Mouse (Mus musculus) intestine, postnatal 0 days (tissue): Measurements from ENCODE around the gene Git1. TPM values are rescaled to one million over a fixed set of nuclear protein-coding genes. Genes with fewer than 3 reads are reported as not detected.

ENCODE experiments used
- ATAC-seq: fragments of 200-750 bp; cut with Nextera tagmentation; 2 replicates; pipeline ENCODE4 v1.8.0; 2017; ENCODE audit warnings: mild to moderate bottlenecking, moderate TSS enrichment, moderate library complexity
- H3K27ac ChIP-seq: fragments of 300-500 bp; sonication (generic); 2 replicates; pipeline ENCODE4 v1.5.1; 2014; ENCODE audit warnings: mild to moderate bottlenecking, low read depth, low read length, moderate library complexity
- H3K27me3 ChIP-seq: fragments of 300-500 bp; sonication (generic); replicated peaks from 2 replicates; pipeline ENCODE4 v1.6.1; 2014; ENCODE audit warnings: low read length, mixed read lengths; ENCODE audit not compliant: control insufficient read depth, insufficient read depth
- H3K36me3 ChIP-seq: fragments of 300-500 bp; sonication (generic); 2 replicates; pipeline ENCODE4 v1.6.1; 2014; ENCODE audit warnings: mild to moderate bottlenecking, moderate library complexity; ENCODE audit not compliant: control insufficient read depth, insufficient read depth
- H3K4me1 ChIP-seq: fragments of 300-500 bp; sonication (generic); replicated peaks from 2 replicates; pipeline ENCODE4 v1.6.1; 2014; ENCODE audit warnings: antibody characterized with exemption, low read length, mixed read lengths; ENCODE audit not compliant: control insufficient read depth, insufficient read depth
- H3K4me2 ChIP-seq: fragments of 300-500 bp; sonication (generic); replicated peaks from 2 replicates; pipeline ENCODE4 v1.6.1; 2014; ENCODE audit warnings: low read depth, mild to moderate bottlenecking, moderate library complexity
- H3K4me3 ChIP-seq: fragments of 300-500 bp; sonication (generic); 2 replicates; pipeline ENCODE4 v1.5.1; 2014; ENCODE audit warnings: low read depth, low read length
- H3K9ac ChIP-seq: fragments of 300-500 bp; sonication (generic); 2 replicates; pipeline ENCODE4 v1.6.1; 2014; ENCODE audit warnings: mild to moderate bottlenecking, low read depth, low read length
- H3K9me3 ChIP-seq: fragments of 300-500 bp; sonication (generic); 2 replicates; pipeline ENCODE4 v1.6.1; 2016; ENCODE audit warnings: mixed run types; ENCODE audit not compliant: control insufficient read depth
- CTCF ChIP-seq: sonication (generic); IDR thresholded peaks from 2 replicates; pipeline ENCODE4 v1.5.1; 2016; ENCODE audit warnings: low read depth, mild to moderate bottlenecking, control low read depth, antibody characterized with exemption, moderate library complexity
- WGBS: fragments of 180-500 bp; shearing (Covaris S2); extraction: QIAGEN DNeasy Blood & Tissue Kit; methylation state at CpG from one replicate; pipeline ENCODE4 v1.1.7; 2014; 5-methylcytosine and 5-hydroxymethylcytosine counted together
- polyA plus RNA-seq: library from polyadenylated mRNA; unstranded; fragments of >200 nt; fragmentation: Nextera tagmentation; extraction: Ambion mirVana; gene quantifications from 2 replicates; pipeline ENCODE4 v1.2.1, GENCODE M21; 2015

Git1 gene
- polyA plus RNA-seq, 1 experiment from 2014 or later: 21.9 TPM

DNA sequence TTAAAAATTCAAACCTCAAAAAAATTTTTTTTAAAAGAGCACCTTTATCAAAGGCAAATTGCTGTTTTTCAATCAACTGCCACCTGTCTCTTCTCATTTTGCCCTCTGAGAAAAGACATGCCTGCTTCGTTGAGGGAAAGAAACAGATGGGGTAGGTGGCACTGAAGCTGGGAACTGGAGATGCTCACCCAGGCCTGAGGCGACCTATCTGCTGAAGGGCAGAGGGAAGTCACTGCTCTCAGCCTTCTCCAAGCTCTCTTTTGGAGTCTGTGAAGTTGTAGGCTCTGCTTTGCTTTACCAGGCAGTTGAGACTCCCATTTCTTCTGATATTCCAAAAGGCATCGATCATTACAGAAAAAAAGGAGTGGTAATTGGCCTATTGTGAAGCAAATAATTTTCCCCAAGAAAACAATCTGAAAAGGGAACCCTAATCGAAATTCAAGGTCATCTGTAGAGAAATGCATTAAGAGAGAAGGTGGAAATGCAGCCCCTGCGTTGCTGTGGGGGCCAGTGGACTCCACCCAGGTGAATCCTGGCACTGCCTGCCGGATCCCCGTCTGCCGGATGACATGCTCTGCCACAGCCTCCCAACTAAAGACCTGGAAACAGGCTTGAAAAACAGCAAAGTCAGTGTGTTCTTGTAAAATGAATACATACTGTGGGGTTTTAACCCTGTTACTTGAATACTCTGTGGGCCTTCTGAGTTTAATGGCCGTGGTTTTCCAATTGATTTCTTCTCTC lies 37.4 kb upstream of the Git1 start:
- Histone ChIP-seq H3K4me1 (no peaks in the 10 kb centered on the region), H3K9ac (no peak overlapping the region), H3K4me2 (no peak overlapping the region), H3K4me3 (no peak overlapping the region), H3K36me3 (peaks cover 23% of the 10 kb centered on the region), H3K27me3 (0 out of 2 replicates have a peak, but pooled peaks cover 2% of the 10 kb centered on the region), H3K9me3 (no peaks in the 10 kb centered on the region), H3K27ac (no peak overlapping the region)
- ATAC-seq: no peak
- WGBS: 90% methylated on average over 9 of the region's 9 CpGs
- no peak for TF ChIP-seq CTCF

DNA sequence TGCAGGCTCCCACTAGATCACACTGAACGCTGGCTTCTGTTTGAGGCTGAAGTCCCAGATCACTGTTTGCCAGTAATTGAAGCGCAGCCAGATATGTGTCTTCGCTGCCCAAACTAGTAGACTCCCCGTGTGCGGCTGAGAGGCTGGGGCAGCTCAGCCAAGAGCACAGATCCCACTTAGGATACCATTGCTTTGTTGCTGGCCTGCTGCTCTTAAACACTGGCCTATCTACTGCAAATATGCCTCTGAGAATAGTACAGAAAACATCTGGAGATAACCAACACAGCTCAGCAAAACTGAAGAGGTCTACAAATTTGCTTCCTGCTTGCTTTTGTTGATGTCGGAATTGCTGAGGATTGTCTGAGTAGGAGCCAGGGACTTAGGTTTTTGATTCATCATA lies 36.5 kb upstream of the Git1 start:
- 57% methylated on average over 6 of the region's 6 CpGs for WGBS
- no peak overlapping the region for H3K4me2 ChIP-seq

DNA sequence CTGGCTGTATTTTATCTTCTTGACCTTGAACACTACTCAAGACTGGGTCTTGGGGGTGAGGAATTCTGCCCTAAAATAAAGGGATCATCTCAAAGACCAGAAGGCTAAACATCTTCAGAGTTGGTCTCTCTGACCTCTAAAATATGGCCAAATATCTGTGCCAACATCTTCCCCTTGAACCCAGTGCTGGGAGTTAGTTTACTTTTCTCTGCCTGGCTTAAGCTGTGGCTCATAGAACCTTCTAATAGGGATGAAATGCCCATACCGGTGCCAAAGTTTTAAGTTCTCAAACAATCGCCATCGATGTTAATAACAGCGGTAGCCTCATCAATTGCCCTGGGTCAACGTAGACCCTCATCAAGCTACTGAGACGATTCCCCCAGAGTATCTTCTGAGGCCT lies 31.5 kb upstream of the Git1 start:
- peak overlapping the region; percentile 57 for H3K4me3 ChIP-seq
- no peak for ATAC-seq
- H3K4me1 ChIP-seq: no peaks in the 10 kb centered on the region; the same call in 1 of the 2 replicates
- no peak for TF ChIP-seq CTCF
- H3K36me3 ChIP-seq: no peaks in the 10 kb centered on the region; the same call in 1 of the 2 replicates
- H3K27ac ChIP-seq: no peak overlapping the region
- H3K9ac ChIP-seq: no peak overlapping the region
- WGBS: 4% methylated on average over 6 of the region's 6 CpGs
- H3K9me3 ChIP-seq: no peaks in the 10 kb centered on the region
- peaks cover 34% of the 10 kb centered on the region for H3K27me3 ChIP-seq
- H3K4me2 ChIP-seq: peak overlapping the region; percentile 96

More for the DNA sequence above, 36.5 kb upstream of the Git1 start:
- Histone ChIP-seq H3K36me3 (peaks cover 23% of the 10 kb centered on the region), H3K9me3 (no peaks in the 10 kb centered on the region), H3K9ac (no peak overlapping the region), H3K27ac (no peak overlapping the region), H3K4me3 (no peak overlapping the region), H3K27me3 (0 out of 2 replicates have a peak, but pooled peaks cover 3% of the 10 kb centered on the region), H3K4me1 (no peaks in the 10 kb centered on the region)
- TF ChIP-seq CTCF: no peak
- no peak for ATAC-seq

DNA sequence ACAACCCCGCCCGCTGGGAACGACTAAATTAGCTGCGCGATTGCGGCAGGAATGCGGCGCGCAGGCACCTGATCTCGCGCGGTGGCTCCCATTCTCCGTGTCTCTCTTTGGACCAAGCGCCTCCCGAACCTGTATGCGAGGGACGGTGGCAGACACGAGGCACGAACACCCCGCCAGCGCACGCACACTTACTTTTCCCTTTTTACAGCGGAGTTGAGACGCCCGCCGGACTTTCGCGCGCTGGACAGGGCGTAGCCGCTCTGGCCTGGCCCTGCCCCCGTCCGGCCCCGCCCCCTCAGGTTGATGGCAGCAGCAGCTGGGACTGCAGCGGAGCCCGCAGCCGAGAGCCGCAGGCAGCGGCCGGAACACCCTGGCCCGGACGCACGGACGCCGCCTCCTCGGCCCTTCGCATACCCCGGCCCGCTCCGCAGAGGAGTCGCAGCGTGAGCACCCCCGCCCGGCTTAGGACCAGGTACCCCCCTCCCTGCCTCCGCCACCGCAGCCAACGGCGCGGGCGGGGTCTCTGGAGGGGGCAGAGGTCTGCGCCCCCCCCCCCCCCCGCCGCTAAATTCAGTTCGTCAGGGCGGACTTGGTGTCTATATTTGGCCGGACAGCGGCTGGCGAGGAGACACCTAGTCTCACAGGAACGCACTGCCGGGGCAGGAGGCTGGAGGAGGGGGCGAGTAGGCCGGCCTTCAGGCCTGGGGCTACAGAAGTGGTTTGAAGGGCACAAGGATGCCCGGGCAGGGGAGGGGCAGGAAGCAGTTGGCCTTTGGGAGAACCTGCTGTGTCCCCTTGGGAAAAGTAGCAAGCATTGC lies 30.9 kb upstream of the Git1 start, which contains the start of gene Coro6:
Gene Coro6, plus strand, starts transcription at position 129 of the 818 bp plus-strand sequence.
- Histone ChIP-seq H3K4me1 (no peaks in the 10 kb centered on the region; the same call in 1 of the 2 replicates), H3K36me3 (no peaks in the 10 kb centered on the region), H3K9me3 (no peaks in the 10 kb centered on the region), H3K4me2 (peak within 1 kb of the TSS; percentile 96), H3K27ac (no peak within 1 kb of the TSS), H3K27me3 (peaks cover 41% of the 10 kb centered on the region), H3K4me3 (peak within 1 kb of the TSS; percentile 57), H3K9ac (0 out of 2 replicates have a peak within 1 kb of the TSS, but pooled peaks have one; percentile 1)
- 1% methylated on average over 70 of the region's 73 CpGs for WGBS
- no peak for TF ChIP-seq CTCF
- peak; percentile 46; the same call in 1 of the 2 replicates for ATAC-seq

DNA sequence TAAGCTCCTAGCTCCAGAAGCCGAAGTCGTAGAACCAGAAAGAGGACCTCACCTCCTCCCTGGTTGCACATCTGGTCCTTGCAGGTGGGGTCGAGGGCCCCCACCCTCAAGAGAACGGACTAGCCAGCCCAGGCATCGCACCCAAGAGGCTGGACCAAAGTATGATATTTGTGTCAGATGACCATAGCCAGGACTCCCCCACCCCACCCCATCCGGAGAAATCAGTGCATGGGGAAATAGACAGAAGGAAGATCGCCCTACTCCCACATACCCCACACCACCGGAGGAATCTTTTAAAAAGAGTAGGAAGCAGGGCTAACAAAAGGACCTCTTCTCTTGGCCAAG lies 30.3 kb upstream of the Git1 start:
- Histone ChIP-seq H3K9ac (no peak overlapping the region), H3K4me3 (peak overlapping the region; percentile 57), H3K27ac (no peak overlapping the region), H3K27me3 (peaks cover 46% of the 10 kb centered on the region), H3K4me1 (no peaks in the 10 kb centered on the region; the same call in 1 of the 2 replicates), H3K9me3 (no peaks in the 10 kb centered on the region), H3K4me2 (peak overlapping the region; percentile 96), H3K36me3 (no peaks in the 10 kb centered on the region)
- 45% methylated on average over 8 of the region's 8 CpGs for WGBS
- TF ChIP-seq CTCF: no peak
- ATAC-seq: no peak

DNA sequence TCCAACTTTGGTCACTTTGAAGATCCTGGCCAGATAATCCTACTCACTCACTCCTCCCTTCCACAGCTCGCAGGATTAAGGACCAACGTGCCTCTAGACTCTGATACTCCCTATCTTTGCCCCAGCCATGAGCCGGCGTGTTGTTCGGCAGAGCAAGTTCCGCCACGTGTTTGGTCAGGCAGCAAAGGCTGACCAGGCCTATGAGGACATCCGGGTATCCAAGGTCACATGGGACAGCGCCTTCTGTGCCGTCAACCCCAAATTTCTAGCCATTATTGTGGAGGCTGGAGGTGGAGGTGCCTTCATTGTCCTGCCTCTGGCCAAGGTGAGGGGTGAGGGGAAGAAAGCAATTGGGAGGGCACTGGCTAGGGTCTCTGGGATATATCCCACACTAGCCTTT lies 29.6 kb upstream of the Git1 start:
- no peaks in the 10 kb centered on the region; the same call in 1 of the 2 replicates for H3K4me1 ChIP-seq
- peaks cover 50% of the 10 kb centered on the region for H3K27me3 ChIP-seq
- no peak overlapping the region for H3K4me3 ChIP-seq
- H3K9ac ChIP-seq: no peak overlapping the region
- no peaks in the 10 kb centered on the region for H3K9me3 ChIP-seq
- no peaks in the 10 kb centered on the region for H3K36me3 ChIP-seq
- no peak overlapping the region for H3K27ac ChIP-seq
- no peak for TF ChIP-seq CTCF
- 73% methylated on average over 10 of the region's 10 CpGs for WGBS
- H3K4me2 ChIP-seq: no peak overlapping the region
- ATAC-seq: no peak
